Mouse (Mus musculus): ENCODE measurements around the gene Galnt17.

GRCm38 (mm10) chr5:131181231-131181630, 127.1 kb downstream of the Galnt17 start:
- TF ChIP-seq CTCF (IDR thresholded peaks at IDR 0.05) (no peak), POLR2A (IDR thresholded peaks at IDR 0.05; ENCODE audit: insufficient read depth, low read depth, low read length) (no peak), EP300 (IDR thresholded peaks at IDR 0.05; ENCODE audit: insufficient read depth, low read depth, low read length) (peak; percentile 72; the same call in 1 of the 2 replicates)
